Mouse (Mus musculus) liver, embryonic 14.5 days (tissue): ENCODE results near the gene Zfr2.

ENCODE experiments used
- CTCF ChIP-seq: IDR thresholded peaks from 2 replicates; pipeline ENCODE4 v1.5.1; 2016; ENCODE audit warnings: antibody characterized with exemption, low read depth, control low read depth
- EP300 ChIP-seq: IDR thresholded peaks from 2 replicates; pipeline ENCODE4 v1.6.1; 2016; ENCODE audit warnings: antibody characterized with exemption, low read depth

DNA sequence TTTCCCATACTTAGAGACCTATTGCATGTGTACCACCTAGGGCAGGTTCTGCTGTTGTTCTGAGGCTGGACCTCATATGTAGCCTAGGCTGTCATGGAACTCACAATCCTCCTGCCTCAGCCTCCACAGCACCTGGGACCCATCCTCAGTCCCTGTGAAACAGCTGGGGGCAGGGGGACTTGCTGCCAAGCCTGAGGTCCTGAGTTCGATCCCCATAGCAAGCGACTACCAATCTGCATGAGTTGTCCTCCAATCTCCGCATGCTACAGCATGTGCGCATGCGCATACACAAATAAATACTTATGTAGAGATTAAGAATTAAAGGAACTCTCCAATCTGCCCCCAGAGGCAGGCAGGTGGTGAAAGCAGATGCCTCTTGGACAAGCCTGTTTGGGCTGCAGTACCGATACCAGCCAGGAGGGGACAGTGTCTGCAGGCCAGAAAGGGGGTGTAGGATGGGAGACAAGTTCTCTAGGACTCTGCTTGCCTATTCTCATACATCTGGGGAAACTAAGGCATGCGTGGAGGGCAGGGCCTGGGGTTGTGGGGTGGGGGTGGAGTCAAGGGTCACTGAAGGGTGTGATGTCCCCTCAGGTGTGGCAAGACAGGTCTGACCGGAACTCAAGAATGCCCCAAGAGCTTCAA, 54.7 kb downstream of the Zfr2 start:
- TF ChIP-seq EP300 (no peak), CTCF (peak; percentile 99)
